Mouse (Mus musculus) urinary bladder, postnatal 14 days (tissue): ENCODE measurements around the gene Stard10.

ENCODE experiments used
- DNase-seq: peaks from one replicate; pipeline ENCODE4 v3.0.0; 2021; ENCODE audit warnings: low spot score

The Stard10 gene

DNA sequence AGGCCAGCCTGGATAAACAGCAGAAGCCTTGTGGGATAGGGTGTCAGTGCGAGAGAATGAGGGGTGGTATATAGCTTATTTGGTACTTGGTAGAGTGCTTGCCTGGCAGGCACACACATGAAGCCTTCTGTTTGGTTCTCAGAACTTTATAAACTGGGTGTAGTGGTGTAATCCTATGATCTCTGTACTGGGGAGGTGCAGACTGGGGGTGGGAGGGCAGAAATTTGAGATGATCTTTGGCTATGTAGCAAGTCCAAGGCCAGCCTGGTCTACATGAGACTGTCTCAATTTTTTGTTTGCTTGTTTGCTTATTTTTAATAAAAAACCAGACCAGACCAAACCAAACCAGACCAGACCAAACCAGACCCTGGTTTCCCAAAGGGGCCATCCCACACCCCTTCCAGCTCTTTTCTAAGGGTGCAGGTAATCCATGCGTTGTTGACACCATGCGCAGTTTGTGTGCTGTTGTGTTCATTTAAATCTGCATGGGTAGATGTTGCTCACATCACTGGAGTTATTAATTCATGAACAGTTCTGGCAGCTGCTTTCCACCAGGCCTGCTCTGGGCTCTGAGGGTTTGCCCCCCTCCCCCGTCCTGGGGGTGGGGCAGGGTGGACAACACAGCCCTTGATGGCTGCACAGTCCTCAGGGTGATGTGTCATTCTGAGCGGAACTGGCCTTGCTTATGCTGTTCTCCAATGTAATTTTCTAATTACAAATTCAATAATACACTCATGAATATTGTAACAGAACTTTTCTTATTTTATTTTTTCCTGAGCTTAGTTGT, 15.4 kb downstream of the Stard10 start:
- no peak for DNase-seq

DNA sequence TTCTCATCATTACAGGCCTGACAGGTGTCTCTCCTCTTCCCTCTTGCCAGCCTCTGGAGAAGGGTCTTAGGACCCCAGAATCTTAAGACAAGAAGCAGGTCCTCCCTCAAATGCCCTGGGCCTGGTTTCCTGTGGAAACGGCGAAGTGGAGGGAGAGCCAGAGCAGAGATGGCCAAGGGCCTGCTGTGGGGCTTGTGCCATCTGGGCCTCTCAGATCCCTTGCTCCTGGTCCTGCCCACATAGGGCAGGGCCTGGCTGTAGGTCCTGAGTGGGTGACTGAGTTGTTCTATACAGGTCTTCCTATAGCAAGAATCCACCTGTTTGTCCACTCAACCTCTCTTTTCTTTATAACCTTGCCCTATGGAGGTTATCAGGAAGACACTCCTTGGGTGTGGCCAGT, 18.3 kb downstream of the Stard10 start:
- no peak for DNase-seq

DNA sequence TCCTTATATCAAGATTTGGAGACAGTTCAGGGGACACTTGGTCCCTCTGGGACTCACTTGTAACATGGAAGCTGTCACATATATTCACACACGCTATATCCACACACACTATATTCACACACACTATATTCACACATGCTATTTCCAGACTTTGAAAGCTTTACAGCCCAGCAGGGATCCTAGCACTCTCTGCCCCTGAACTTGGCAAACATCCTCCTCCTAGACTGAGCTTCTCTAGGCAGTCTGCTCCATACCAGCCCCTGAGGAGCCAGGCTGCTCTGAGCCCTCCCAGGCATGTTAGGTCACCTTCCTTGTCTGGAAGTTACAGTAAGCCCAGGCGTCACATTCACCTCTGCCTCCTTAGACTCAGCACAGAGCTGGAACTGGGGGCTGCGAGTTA, 19.8 kb downstream of the Stard10 start:
- DNase-seq = no peak

- no peak for DNase-seq
Measured at GRCm38 (mm10) chr7:101337401-101337800, 20.5 kb downstream of the Stard10 start.

GRCm38 (mm10) chr7:101341405-101341804, 24.5 kb downstream of the Stard10 start:
- no peak for DNase-seq

- DNase-seq = no peak
Measured at GRCm38 (mm10) chr7:101343135-101343534, 26.2 kb downstream of the Stard10 start.

DNA sequence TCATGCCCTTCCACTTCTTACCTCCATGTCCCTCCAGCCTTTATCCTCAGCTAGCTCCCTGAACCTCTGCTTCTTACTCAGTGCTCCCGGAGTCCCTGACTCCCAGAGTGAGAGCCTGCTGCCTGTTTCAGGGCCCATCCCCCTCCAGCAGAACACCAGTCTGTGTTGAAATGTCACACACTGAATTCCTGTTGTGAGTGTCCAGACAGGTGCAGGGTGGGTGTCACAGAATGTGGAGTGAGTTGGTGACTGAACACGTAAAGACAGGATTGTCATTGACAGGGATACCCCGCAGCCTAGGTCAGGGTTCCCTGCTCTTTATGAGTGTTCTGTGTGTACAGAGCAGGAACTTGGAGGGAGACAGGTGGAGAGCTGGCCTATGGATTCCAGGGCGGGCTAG, 28.0 kb downstream of the Stard10 start:
- DNase-seq = no peak

DNA sequence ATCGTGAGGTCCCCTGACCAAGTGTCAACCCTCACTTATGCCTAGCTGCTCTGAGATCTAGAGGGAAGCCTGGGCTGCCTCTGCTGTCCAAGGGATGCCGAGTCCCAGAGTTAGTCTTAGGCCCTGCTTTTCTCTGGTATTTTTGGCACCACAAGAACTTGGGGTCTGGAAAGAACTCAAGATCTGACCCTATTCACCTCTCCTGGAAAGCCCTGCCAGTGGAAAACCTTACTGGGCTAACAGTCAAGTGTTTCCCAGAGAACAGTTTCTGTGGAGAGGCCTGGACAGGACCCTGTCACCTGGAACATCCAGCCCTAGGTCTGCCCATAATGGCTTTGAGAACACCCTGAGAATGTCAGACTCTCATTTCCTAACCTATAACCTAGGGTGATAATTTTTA, 30.1 kb downstream of the Stard10 start:
- no peak for DNase-seq

- peak; percentile 74 for DNase-seq
Measured at GRCm38 (mm10) chr7:101347767-101348270, 30.9 kb downstream of the Stard10 start, which contains the start of gene Arap1. Gene Arap1, plus strand, starts transcription at chr7:101348067.

DNA sequence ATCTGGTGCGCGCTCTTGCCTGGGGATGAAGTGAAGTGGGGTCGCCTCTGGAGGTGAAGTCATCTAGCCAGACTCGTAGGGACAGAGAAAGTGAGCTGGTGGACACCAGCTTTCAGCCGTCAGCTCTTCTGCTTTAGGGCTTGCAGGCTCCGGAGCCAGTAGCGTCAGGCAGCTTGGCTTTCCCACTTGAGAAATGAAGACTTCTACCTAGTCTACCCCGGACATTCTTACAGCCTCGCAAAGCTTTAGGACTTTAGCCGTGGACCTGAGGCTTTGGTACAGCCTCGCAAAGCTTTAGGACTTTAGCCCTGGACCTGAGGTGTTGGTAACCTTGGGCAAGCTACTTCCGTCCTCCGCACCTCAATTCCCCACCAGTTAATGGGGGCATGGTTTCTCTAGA, 31.4 kb downstream of the Stard10 start:
- no peak for DNase-seq

- no peak for DNase-seq
Measured at GRCm38 (mm10) chr7:101349861-101350260, 33.0 kb downstream of the Stard10 start.

DNA sequence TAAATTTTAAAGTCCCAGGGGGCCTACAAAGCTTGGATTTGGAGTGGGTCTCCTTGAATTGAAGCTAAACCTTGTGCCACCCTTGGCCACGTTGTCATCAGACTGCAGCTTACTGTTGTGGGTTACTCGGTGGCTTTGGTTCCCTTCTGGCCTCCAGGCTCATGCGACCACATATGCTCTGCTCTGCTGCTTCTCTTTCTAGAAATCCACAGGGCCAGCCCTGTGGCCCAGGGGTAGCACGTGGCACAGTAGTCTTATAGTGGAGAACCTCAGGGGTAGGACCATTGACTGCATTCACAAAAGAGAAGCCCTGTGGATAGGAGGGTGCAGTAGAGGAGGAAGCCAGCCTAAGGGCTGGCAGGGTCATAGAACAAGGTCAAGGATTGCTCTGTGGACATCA, 35.5 kb downstream of the Stard10 start:
- no peak for DNase-seq

DNA sequence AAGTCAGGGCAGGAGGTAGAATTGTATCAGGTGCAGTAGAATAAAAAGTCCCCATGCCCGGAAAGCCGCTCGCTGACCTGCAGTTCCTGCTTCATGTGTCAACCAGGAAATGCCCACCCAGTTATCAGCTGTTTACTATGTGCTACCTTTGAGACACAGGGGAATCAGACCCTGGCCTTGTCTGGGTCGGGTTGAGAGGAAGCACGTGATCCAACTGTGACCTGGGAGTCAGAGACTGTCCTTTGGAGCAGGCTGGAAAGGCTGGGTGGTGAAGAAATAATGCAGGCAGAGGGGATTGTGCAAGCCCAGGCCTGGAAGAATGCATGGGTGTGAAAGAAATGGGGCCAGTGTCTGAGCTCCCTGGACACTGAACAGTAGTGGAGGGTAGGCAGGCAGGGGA, 37.5 kb downstream of the Stard10 start:
- no peak for DNase-seq

DNA sequence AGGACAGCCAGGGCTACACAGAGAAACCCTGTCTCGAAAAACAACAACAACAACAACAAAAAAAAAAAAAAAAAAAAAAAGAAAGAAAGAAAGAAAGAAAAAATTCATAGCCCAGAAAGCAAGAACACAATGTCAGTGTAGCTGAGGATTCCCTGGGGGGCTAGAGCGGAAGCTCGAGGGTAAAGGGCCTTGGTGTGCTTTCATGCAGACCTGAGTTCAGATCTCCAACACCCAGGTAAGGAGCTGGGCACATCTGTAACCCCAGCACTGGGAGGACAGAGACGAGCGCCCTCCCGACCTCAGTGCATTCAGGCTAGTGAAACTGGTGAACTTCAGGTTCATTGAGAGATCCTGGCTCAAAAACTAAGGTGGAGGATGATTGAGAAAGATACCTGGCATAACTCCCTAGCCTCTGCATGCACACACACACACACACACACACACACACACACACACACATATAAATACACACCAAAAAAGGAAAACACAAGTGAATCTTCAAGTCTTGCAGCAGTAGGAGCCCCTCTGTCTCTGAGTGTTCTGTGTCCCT, 38.7 kb downstream of the Stard10 start:
- DNase-seq = no peak

DNA sequence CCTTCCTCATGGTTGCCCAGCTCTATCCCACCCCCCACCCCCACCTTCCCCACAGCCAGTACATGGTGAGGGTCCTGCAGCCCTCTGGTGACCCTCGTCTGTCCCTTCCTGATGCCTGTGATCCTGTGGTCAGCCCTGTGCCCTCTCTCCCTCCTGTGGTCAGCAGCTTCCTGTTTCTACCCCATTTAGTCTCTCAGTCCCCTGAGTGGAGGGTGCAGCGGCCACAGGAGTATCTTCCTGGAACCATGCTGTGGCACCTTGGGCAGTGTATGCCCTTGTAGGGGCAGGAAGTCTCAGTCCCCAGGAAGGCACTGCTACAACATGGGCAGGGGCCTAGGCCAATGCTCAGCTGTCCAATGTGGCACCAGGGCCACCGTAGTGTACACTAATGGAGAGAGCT, 40.0 kb downstream of the Stard10 start:
- DNase-seq = no peak

GRCm38 (mm10) chr7:101360406-101360805, 43.5 kb downstream of the Stard10 start:
- DNase-seq = no peak

DNA sequence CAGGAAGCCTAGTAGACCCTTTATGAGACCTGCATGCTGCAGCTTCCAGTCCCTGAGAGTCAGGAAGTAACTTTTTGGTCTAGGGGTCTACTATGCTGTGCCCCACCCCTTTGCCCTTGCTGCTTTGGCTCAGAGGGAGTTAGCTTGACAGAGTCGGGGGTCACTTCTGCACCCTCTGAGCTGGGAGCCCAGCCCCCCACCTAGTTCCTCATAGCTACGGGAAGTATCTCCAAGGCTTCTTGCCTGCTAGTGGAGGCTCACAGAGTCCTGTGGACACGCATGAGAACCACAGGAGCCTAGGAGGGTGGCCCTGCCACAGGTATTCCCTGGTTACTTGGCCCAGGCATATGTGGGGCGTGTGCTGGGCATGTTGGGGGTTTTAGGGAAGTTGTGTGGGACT, 44.1 kb downstream of the Stard10 start:
- DNase-seq = no peak

DNA sequence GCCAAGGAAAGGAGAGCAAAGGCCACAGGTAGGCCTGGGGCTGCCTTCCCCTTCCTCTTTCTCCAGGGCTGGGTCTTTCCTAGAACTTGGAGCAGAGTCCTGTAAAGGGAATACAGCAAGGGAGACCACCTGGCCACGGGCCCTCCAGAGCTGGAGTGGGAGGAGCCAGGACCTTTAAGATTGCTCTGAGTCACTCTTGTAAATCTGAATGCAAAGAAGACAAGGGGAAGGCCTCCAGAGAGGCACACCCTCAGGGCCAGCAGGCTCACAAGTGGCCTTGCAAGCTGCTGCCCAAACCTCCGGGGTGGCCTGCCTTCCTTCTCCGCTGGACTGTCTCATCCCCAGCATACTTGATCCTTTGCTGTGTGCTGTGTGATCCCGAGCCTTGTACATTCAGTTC, 44.9 kb downstream of the Stard10 start:
- DNase-seq = peak; percentile 27

- no peak for DNase-seq
Measured at GRCm38 (mm10) chr7:101362791-101363191, 45.9 kb downstream of the Stard10 start.

- DNase-seq = no peak
Measured at GRCm38 (mm10) chr7:101363914-101364313, 47.0 kb downstream of the Stard10 start.

DNA sequence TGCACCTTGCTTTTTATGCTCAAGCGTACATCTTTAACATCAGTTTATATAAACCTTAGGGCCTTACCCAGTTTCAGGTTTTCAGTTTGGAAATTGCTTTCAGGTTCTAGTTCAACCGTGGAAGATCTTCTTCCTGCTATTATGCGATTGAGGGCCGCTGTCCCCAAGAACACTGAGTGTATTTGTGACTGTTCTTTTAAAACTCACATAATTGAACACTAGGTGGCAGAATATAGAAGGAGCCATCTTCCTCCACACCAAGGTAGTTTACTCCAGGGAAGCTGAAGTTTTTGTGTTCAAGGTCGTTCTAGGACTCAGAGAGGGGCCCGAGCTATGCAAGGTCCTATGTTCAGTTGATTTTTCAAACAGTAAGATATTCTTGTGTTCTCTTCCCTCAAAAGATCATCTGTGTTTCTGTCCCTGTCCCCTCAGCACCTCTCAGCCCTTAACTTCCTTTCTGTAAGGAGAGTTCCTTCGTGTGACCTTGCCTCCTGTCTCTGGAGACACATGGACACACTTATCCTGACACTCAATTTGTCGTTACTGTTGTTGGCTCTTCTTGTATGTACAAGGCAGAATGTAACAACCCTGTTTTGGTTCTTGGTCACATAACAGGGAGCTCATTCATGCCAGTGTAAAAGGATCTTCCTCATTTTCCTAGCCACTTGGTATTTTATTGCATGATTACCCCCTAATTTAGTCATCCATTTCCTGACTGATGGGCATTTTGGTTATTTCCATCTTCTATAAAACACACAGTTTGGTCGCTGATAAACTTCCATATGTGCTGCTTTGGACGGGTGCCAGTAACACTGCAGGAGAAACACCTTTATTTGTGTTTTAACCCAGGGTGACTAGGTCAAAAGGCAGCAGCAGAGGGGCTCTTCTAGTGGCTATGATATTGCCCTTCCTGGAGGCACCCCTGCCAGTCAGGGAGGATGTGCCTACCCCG, 51.3 kb downstream of the Stard10 start:
- DNase-seq = no peak

DNA sequence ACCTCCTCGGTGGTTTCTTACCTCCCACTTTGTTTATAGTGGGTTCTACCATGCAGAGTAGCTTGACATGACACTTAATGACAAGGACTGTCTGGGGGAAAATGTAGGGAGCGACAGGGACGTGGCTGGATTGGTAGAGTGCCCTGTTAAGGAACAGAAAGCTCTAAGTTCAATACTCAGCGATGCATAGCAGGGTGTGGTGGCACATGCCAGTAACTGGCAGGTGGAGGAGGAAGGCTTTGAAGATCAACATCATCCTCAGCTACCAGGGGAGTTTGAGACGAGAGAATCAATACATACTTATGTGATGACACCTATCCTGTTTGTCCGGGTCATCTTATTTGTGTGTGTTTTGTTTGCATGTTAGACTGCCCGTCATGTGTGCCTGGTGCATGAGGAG, 52.8 kb downstream of the Stard10 start:
- no peak for DNase-seq

- DNase-seq = no peak
Measured at GRCm38 (mm10) chr7:101373082-101373481, 56.2 kb downstream of the Stard10 start.
